Mouse (Mus musculus) midbrain, postnatal 0 days (tissue): ENCODE results near the gene Rpf2. TPM values are rescaled to one million over a fixed set of nuclear protein-coding genes. Genes with fewer than 3 reads are reported as not detected.
A peak's percentile ranks its signal among the peaks of the same experiment; 100 is the strongest.

Experiments used
- ATAC-seq: fragments of 200-750 bp; cut with Nextera tagmentation; 2 replicates; pipeline ENCODE4 v1.8.0; 2017; ENCODE audit warnings: moderate number of reproducible peaks, mild to moderate bottlenecking, moderate TSS enrichment, moderate library complexity; ENCODE audit not compliant: low FRiP score
- DNase-seq: peaks from one replicate; pipeline ENCODE4 v3.0.0-alpha.2; 2015; ENCODE audit warnings: low spot score
- H3K27ac ChIP-seq: fragments of 300-500 bp; sonication (generic); 2 replicates; pipeline ENCODE4 v1.5.1; 2014; ENCODE audit warnings: low read depth, mild to moderate bottlenecking, low read length, mixed read lengths
- H3K27me3 ChIP-seq: fragments of 300-500 bp; sonication (generic); 2 replicates; pipeline ENCODE4 v1.6.1; 2014; ENCODE audit warnings: low read length, control low read depth, mixed read lengths; ENCODE audit not compliant: insufficient read depth
- H3K36me3 ChIP-seq: fragments of 300-500 bp; sonication (generic); 2 replicates; pipeline ENCODE4 v1.6.1; 2014; ENCODE audit warnings: low read length, control low read depth, mixed read lengths; ENCODE audit not compliant: insufficient read depth
- H3K4me1 ChIP-seq: fragments of 300-500 bp; sonication (generic); 2 replicates; pipeline ENCODE4 v1.6.1; 2014; ENCODE audit warnings: mild to moderate bottlenecking, control low read depth, antibody characterized with exemption, low read length, mixed read lengths; ENCODE audit not compliant: insufficient read depth
- H3K4me2 ChIP-seq: fragments of 300-500 bp; sonication (generic); 2 replicates; pipeline ENCODE4 v1.6.1; 2014; ENCODE audit warnings: low read depth, mild to moderate bottlenecking, low read length, mixed read lengths; ENCODE audit not compliant: poor library complexity, severe bottlenecking
- H3K4me3 ChIP-seq: fragments of 300-500 bp; sonication (generic); 2 replicates; pipeline ENCODE4 v1.5.1; 2014; ENCODE audit warnings: low read depth, mild to moderate bottlenecking, low read length, moderate library complexity
- H3K9ac ChIP-seq: fragments of 300-500 bp; sonication (generic); replicated peaks from 2 replicates; pipeline ENCODE4 v1.6.1; 2014; ENCODE audit warnings: mild to moderate bottlenecking, low read length, moderate library complexity, mixed read lengths; ENCODE audit not compliant: poor library complexity, severe bottlenecking
- H3K9me3 ChIP-seq: fragments of 300-500 bp; sonication (generic); 2 replicates; pipeline ENCODE4 v1.6.1; 2016; ENCODE audit warnings: low read length, control low read depth
- CTCF ChIP-seq: IDR thresholded peaks from 2 replicates; pipeline ENCODE4 v1.5.1; 2016; ENCODE audit warnings: antibody characterized with exemption, mild to moderate bottlenecking
- WGBS: fragments of 180-500 bp; shearing (Covaris S2); extraction: QIAGEN DNeasy Blood & Tissue Kit; methylation state at CpG from one replicate; pipeline ENCODE4 v1.1.7; 2014; 5-methylcytosine and 5-hydroxymethylcytosine counted together
- polyA plus RNA-seq: library from polyadenylated mRNA; unstranded; fragments of >200 nt; fragmentation: Nextera tagmentation; extraction: Ambion mirVana; gene quantifications from 2 replicates; pipeline ENCODE4 v1.2.1, GENCODE M21; 2015
- total RNA-seq: library from RNA; depleted of rRNA; stranded (reverse); fragments of >200 nt; gene quantifications from 2 replicates; pipeline ENCODE4 v1.2.3, GENCODE M21; 2014

Gene Rpf2
- total and polyA plus RNA-seq, 2 experiments from 2014 or later: 18.7 to 52.3 TPM

GRCm38 (mm10) chr10:40212443-40213169, 34.2 kb downstream of the Rpf2 start:
- ATAC-seq: peak; percentile 79
- H3K27me3 ChIP-seq: no peaks in the 10 kb centered on the region

GRCm38 (mm10) chr10:40195001-40195400, 51.8 kb downstream of the Rpf2 start:
- Histone ChIP-seq H3K9me3 (no peaks in the 10 kb centered on the region), H3K4me2 (no peak overlapping the region), H3K4me1 (no peaks in the 10 kb centered on the region), H3K27me3 (no peaks in the 10 kb centered on the region), H3K9ac (no peak overlapping the region), H3K36me3 (no peaks in the 10 kb centered on the region), H3K27ac (no peak overlapping the region), H3K4me3 (no peak overlapping the region)
- no peak for TF ChIP-seq CTCF
- ATAC-seq (no peak), DNase-seq (no peak)
- 90% methylated on average over 6 of the region's 6 CpGs for WGBS

More at GRCm38 (mm10) chr10:40212443-40213169, 34.2 kb downstream of the Rpf2 start:
- Histone ChIP-seq H3K27ac (no peak overlapping the region), H3K4me2 (no peak overlapping the region; the same call in 1 of the 2 replicates), H3K4me3 (no peak overlapping the region), H3K36me3 (no peaks in the 10 kb centered on the region), H3K9ac (no peak overlapping the region), H3K9me3 (no peaks in the 10 kb centered on the region), H3K4me1 (no peaks in the 10 kb centered on the region)
- WGBS: 41% methylated on average over 13 of the region's 13 CpGs
- peak; percentile 97 for TF ChIP-seq CTCF
- DNase-seq: peak; percentile 93

- H3K4me1 ChIP-seq: no peaks in the 10 kb centered on the region
- no peak overlapping the region for H3K27ac ChIP-seq
- no peak overlapping the region for H3K4me2 ChIP-seq
- H3K4me3 ChIP-seq: no peak overlapping the region
- no peak for ATAC-seq
- 75% methylated on average over 18 of the region's 18 CpGs for WGBS
- no peak overlapping the region for H3K9ac ChIP-seq
- H3K9me3 ChIP-seq: no peaks in the 10 kb centered on the region
- no peaks in the 10 kb centered on the region for H3K27me3 ChIP-seq
- no peak for DNase-seq
- no peak for TF ChIP-seq CTCF
- no peaks in the 10 kb centered on the region for H3K36me3 ChIP-seq
Measured at GRCm38 (mm10) chr10:40192010-40192935, 54.6 kb downstream of the Rpf2 start.

GRCm38 (mm10) chr10:40191338-40191979, 55.4 kb downstream of the Rpf2 start:
- 67% methylated on average over 22 of the region's 22 CpGs for WGBS
- H3K4me2 ChIP-seq: no peak overlapping the region

GRCm38 (mm10) chr10:40190871-40191270, 56.0 kb downstream of the Rpf2 start:
- Histone ChIP-seq H3K27ac (no peak overlapping the region), H3K27me3 (no peaks in the 10 kb centered on the region), H3K36me3 (no peaks in the 10 kb centered on the region), H3K9ac (no peak overlapping the region), H3K4me1 (no peaks in the 10 kb centered on the region), H3K4me3 (no peak overlapping the region), H3K9me3 (no peaks in the 10 kb centered on the region), H3K4me2 (no peak overlapping the region)
- 90% methylated on average over 8 of the region's 8 CpGs for WGBS
- TF ChIP-seq CTCF: no peak
- ATAC-seq (no peak), DNase-seq (no peak)

More at GRCm38 (mm10) chr10:40191338-40191979, 55.4 kb downstream of the Rpf2 start:
- no peaks in the 10 kb centered on the region for H3K36me3 ChIP-seq
- DNase-seq (no peak), ATAC-seq (no peak)
- no peak overlapping the region for H3K27ac ChIP-seq
- no peaks in the 10 kb centered on the region for H3K9me3 ChIP-seq
- no peak for TF ChIP-seq CTCF
- no peaks in the 10 kb centered on the region for H3K27me3 ChIP-seq
- H3K4me1 ChIP-seq: no peaks in the 10 kb centered on the region
- no peak overlapping the region for H3K9ac ChIP-seq
- no peak overlapping the region for H3K4me3 ChIP-seq
